Mouse (Mus musculus): ENCODE data around the gene N4bp3. TPM values are rescaled to one million over a fixed set of nuclear protein-coding genes. Genes with fewer than 3 reads are reported as not detected.
"Not testable (repeated sequence)": the region's sequence is repeated elsewhere in the genome, so short reads cannot be mapped to it uniquely, and the experiment has no call there.

Gene N4bp3
- polyA plus RNA-seq (2012; rRNA removed): 25.4 and 25.7 TPM in 2 replicates

DNA sequence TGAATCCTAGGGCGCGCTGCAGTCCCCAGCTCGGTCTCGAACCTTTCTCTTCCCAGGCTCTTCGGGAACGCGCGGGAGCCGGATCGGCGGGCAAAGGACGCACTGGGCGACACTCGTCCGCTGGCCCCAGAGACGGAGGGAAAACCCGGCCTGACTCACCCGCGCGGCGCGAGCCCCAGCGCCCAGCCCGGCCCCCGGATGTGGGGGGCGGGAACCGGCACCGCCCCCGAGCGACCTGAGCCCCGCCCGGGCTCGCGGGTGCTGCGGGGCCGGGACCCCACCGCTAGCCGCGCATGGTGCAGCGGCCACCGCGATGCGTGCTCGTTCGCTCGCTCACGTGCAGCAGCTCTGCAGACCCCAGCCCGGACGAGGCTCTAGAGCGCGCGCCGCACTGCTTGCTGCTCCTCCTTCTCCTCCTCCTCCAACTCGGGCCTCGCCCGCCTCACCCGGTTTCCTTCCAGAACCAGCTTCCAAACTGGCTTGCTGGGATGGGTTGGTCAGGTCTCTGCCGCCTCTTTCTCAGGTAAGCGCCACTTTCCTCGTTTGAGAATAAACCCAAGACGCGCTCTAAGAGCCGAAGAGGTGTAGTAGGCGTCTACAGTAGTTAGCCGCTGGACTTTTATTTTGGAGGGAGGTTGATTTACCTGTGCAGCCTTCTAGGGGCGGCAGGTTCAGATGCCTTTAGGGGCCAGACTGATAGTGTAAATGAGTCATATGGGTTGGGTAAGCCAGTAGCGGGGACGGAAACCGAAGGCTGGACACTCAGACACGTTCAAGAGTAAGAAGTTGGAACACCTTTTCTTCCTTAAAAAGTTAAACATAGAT lies at the start of gene N4bp3, which contains the start of gene D930048N14Rik:
Gene N4bp3, minus strand, starts transcription at position 152 of the 825 bp plus-strand sequence.
Gene D930048N14Rik, plus strand, starts transcription at position 264 of the 825 bp plus-strand sequence.
- DNase-seq (ENCODE audit: low read depth): no peak

DNA sequence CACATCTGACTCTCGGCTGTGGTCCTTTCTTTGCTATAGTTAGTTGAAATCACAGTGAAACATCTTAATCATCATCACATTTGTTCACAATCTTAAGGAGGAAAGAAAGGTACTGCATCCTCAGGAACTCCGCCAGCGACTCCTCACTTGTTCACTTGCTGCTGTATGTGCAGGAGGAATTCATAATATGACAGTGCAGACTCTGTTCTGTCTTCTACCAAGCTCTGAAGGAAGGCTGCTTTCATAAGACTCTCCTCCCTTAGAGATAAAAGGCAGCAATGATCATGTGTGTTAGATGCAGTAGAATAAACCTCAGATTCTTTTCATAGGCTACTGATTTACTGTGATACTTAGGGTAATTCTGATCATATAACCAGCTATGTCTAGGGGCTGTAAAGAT lies 44.3 kb upstream of the N4bp3 start:
- no peak for DNase-seq (ENCODE audit: low read depth)

DNA sequence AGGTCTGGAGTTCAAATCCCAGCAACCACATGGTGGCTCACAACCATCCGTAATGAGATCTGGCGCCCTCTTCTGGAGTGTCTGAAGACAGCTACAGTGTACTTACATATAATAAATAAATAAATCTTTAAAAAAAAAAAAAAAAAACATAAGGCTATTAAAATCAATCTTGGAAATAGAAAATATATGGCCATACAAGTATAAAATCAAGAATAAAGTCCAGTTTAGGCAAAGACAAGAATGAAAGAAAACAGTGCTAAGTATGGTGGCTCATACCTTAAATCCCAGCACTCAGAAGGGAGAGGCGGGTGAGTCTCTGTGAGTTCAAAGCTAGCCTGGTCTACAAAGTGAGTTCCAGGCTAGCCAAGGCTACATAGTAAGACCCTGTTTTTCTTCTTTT lies 40.0 kb upstream of the N4bp3 start:
- not testable (repeated sequence) for DNase-seq (ENCODE audit: low read depth)

DNA sequence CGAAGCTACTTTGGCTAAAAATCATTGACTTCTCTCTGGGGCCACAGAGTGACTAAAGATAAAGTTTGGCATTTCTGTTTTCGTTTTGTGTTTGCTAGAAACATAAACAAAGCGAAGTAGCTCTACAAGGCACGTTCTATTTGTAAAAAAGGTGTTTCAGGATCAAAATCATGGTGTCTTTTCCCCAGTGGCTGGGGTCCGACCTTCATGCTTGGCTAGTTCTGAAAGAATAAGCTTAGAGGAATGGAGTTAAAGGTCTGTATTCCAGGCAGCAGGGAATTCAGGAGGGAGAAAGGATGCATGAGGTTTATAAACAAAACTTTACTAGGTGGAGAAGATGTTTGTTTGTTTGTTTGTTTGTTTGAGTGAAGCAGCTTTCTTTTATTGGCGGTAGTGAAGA lies 38.7 kb upstream of the N4bp3 start:
- no peak for DNase-seq (ENCODE audit: low read depth)

DNA sequence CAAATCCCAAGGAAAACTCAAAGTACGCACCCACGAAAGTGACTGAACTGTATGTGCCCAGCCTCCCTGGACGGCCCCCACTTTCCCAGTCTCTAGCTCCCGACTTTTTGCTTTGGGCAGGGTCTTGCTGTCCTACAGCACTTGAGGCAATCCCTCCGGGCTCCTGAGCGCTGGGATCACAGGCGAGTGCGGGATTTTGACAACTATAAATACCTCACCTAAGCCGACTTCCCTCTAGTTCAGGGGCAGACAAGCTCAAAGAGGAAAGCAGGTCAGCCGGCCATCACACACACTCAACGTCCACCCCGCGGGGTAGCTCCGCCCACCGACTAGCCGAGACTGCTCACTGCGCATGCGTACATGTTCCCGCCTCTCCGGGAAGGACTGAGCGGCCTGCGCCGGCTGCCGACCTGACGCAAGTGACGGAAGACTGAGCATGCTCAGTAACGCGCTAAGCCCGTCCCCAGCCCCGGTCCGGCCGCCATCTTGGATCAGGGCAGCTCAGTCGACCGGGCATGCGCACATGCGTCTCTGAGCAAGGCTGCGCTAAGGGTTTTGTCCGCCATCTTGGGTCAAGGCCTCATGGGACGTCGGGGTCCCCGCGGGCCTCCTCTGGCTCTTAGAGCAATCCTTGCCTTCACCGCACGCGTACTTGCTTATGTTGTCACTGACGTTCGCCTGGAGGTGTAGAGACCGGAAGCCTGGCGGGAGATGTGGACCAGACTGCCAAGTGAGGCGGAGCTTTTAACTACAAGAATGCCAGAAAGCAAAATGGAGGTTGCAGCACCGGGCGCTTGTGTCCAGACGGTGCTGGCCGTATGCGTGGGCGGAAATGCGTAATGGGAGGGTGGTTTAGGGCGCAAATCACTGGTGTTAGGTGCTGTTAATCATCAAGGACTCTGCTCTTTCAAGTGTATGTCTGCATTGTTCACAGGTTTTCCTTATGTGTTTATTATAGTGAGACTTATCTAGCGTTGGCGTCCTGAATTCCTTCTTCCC lies 38.0 kb upstream of the N4bp3 start, which contains the start of gene 0610009B22Rik:
Gene 0610009B22Rik, minus strand, starts transcription at position 545 of the 999 bp plus-strand sequence.
- peak; percentile 91 for DNase-seq (ENCODE audit: low read depth)

DNA sequence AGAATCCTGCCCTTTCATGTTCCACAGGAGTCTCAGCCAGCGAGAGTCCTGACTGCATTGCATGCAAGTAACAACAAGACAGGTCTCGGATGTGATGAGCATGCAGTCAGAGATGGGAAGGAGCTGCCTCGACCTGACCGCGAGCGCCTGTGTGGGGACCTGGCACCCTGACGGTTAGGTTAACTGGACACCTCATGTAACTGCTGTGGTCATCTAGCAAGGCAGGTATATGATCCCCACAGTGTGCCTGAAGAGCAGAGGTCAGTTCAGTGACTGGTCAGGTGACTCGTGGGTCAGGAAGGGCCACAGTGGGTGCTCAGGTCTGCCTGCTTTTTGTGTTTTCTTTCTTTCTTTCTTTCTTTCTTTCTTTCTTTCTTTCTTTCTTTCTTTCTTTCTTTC lies 31.3 kb upstream of the N4bp3 start:
- DNase-seq (ENCODE audit: low read depth): no peak

DNA sequence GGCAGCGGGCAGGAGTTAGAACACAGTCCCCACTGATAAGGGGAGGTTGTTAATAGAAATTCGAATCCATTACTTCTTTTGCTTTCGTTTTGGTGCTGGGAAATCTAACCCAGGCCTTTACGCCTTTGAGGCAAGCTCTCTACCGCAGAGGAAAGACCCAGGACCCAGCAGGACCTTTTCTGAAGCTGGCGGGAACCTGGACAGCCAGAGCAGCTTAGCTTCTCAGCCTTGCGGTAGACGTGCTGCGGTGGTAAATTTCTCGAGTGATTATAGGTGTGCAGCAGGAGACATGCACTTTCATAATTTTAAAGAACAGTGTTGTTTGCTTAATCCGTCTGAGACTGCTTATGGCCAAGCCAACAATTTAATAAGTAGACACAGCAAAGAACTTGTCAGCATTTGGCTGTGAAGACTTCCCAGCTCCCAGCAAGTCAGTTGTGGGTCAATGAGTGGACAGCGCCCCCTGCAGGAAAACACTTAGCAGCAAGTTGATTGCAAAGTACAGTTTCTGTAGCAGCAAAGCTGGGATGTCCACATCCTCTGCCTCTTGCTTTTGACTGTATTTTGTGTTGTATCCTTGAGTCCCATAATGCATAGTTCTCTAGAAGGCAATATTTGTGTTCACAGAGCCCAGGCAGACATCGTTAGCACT lies 30.8 kb upstream of the N4bp3 start:
- no peak for DNase-seq (ENCODE audit: low read depth)

DNA sequence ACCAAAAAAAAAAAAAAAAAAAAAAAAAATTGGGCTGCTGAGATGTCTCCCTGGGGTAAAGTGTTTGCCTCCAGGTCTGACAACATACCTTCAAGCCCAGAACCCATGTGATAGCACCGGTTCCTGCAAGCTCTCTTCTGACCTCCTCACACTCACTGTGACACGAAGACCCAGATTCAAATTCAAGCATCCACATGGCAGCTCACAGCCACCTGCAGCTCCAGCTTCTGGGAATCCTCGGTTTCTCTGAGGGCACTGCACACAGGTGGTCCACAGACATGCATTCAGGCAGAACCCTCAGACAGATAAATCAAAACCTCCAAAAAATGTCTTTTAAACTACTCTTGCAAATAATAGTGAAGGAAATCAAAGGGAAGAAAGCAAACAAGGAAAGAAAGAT lies 28.8 kb upstream of the N4bp3 start:
- no peak for DNase-seq (ENCODE audit: low read depth)

DNA sequence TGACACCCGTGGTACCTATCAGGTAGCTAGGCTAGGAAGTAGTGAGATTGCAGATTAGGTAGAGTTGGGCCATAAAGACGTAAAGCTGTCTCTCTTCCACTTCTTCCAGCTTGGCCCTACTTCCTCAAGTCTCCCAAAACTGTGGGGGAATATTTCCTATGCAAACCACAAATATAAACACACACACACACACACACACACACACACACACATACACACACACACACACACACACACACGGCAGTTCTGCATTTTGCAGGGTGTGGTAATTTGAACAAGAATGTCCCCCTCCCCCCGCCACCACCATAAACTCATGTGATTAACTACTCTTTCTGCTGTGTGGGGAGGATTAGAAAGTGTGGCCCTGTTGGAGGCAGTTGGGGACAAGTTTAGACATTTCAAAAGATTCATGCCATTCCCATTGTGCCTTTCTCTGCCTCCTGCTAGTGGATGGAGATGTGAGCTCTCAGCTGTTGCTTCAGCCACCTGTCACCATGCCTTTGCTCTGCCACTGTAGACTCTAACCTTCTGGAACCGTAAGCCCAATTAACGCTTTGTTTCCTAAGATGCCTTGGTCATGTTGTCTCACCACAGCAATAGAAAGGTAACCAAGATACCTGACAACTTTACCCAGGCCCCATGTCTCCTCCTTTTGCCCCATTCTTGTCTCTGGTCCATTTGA lies 27.2 kb upstream of the N4bp3 start:
- DNase-seq (ENCODE audit: low read depth): no peak

DNA sequence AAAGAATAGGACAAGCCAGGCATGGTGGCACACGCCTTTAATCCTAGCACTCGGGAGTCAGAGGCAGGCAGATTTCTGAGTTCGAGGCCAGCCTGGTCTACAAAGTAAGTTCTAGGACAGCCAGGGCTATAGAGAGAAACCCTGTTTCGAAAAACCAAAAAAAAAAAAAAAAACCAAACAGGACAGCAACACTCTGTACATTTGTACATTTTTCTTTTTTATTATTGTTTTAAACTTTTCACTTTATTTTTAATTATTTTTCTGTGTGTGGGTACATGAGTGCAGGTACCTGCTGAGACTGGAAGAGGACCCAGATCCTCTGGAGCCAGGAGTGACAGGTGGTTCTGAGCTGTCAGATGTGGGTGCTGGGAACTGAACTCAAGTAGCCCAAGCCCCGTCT lies 24.7 kb upstream of the N4bp3 start:
- DNase-seq (ENCODE audit: low read depth): no peak

DNA sequence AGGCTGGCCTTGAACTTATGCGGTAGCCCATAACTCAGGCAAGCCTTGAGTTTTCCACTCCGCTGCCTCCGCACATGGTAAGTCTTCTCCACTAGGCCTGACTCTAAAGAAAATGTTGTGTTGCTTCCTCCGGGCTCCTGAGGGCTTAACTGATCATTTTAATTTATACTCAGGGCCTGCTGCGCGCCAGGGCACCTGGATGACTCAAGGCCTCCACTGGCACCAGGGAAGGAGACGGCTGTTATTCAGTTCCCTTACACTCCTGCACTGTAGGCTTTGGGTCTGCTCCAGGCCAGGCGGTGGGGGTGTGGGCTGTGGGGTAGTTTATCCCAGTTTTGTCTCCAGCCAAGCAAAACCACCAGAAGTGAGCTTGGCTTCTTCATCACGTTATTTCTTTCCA lies 22.6 kb upstream of the N4bp3 start:
- peak; percentile 88 for DNase-seq (ENCODE audit: low read depth)

DNA sequence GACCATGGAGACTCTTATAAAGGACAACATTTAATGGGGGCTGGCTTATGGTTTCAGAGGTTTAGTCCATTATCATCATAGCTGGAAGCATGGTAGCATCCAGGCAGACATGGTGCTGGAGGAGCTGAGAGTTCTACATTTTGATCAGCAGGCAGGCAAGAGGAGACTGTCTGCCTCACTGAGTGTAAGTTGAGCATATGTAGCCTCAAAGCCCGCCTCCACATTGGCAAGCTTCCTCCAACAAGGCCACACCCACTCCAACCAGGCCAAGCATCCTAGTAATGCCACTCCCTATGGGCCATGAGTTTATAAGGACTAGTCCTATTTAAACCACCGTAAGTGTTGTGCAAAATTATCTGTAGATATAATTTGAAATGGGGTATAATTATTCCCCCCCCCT lies 20.7 kb upstream of the N4bp3 start:
- DNase-seq (ENCODE audit: low read depth): no peak

DNA sequence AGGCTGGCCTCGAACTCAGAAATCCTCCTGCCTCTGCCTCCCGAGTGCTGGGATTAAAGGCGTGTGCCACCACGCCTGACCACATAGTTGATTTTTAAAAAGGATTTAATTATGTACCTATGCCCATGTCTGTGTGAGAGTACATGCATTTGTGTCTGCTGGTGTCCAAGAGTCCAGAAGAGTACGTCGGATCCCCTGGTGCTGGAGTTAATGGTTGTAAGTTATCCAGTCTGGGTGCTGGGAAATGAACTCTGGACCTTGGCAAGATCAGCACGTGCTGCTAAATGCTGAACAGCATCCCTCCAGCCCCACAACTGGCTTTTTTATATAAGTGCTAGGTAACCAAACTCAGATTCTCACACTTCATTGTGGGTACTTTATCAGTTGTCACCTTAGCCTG lies 20.2 kb upstream of the N4bp3 start:
- DNase-seq (ENCODE audit: low read depth): no peak

DNA sequence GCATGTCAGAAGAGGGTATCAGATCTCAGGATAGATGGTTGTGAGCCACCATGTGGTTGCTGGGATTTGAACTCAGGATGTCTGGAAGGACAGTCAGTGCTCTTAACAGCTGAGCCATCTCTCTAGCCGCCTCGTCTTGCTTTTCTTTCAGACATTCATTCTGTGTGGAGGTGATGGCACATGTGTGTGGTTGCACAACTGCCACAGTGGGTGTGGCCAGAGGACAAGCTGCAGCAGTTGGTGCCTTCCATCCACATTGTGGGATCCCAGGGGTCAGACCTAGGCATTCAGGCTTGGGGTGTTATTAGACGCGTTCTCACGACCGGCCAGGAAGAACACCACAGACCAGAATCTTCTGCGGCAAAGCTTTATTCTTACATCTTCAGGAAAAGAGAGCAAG lies 14.1 kb upstream of the N4bp3 start:
- not testable (repeated sequence) for DNase-seq (ENCODE audit: low read depth)

DNA sequence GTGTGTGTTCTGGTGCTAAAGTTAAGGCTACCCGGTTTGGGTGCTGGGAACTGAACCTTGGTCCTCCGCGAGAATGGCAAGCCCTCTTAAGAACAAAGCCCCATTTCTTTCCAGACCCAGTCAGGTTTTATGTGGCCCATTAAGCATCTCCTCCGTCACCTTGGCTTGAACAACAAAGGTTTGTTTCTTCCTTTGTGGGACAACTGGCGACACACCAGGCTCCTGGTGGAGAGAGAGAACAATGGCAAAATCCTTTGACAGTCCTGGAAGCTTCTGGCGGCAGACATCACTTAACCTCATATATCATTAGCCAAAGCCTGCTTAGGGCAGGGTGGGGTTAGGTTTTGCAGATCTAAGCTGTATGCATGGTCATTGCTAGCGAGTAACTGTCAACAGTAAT lies 12.0 kb upstream of the N4bp3 start:
- no peak for DNase-seq (ENCODE audit: low read depth)

DNA sequence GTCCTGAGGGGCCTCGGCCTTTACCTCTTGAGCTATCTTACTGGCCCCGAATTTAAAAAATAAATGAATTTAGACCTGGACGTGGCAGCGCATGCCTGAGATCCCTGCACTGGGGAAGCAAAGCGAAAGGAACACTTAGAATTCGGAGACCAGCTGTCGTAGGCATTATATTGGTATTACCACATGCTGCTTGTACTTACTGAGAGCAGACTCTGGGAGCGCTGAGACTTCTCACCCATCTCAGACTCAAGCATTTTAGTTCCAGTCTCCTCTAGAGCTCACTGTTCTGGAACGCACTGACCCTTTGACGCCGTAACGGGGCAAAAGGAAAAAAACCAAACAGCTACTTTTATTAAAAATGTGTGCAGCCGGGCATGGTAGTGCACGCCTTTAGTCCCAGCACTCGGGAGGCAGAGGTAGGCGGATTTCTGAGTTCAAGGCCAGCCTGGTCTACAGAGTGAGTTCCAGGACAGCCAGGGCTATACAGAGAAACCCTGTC lies 11.3 kb upstream of the N4bp3 start:
- DNase-seq (ENCODE audit: low read depth): no peak

DNA sequence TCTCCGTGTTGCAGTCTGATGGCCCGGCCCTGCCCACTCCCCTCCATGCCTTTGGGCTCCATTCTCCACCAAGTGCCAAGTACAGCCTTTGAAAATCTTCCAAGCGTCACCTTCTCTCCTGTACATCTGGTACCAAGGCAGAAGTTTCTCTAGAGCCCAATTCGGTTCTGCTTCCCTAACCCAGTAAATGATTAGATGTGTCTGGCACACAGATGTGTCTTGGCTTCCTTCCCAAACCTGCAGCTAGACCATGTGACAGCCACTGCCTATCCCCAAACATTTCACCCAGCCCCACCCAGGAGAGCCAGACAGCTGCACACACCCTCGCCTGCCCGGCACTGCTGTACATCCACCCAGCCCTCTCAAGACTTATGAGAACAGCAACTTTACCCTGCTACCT lies 8.1 kb upstream of the N4bp3 start:
- no peak for DNase-seq (ENCODE audit: low read depth)

DNA sequence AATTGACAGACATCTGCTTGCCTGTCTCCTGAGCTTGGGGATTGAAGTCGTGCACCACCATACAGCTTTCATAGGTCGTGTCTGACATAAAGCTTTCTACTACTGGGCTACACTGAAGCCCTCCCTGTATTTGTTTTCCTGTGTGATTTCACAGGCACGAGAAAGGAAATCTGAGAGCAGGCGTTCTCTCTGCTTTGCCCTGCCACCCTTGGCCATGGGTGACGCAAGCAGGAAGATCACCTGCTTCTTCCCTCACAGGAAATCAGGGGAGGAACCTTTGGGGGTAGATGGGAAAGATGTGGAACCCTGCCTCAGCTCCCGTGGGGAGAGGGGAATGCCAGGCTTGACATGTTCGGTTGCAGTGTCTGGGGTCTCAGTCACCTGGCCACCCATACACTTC lies 7.6 kb upstream of the N4bp3 start:
- DNase-seq (ENCODE audit: low read depth): no peak

DNA sequence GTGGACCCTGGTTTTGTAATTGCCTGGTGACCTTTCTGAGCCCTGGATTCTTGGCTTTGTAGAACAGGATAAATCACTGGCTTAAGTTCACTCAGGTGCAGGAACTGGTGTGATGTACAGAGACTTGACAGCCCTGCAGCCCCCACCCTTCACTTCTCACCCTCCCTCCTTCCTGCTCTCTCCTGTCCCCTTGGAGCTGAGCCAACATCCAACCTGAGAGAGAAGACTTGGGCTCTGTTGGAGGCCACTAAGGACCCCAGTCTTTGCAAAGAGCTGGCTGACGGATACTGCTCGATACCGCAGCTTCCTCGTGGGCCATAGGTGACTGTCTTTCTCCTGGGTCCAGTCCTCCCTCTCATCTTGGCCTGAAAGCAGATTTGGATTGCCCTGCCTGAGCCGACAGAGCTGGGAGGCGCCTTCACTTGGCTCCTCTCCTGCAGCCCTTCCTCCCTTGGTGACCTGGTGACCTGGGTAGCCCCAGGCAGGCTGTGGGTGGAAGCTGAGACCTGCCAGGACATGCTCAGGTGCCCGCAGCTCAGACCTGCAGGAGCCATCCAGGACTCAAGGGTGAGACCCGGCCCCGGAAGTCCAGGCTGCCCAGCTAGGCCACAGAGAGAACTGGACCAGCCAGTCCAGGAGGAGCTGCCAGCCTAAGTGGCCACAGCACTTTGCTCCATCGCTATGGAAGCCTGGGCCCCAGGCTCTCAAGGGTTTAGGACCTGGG lies 6.3 kb upstream of the N4bp3 start:
- DNase-seq (ENCODE audit: low read depth): no peak

DNA sequence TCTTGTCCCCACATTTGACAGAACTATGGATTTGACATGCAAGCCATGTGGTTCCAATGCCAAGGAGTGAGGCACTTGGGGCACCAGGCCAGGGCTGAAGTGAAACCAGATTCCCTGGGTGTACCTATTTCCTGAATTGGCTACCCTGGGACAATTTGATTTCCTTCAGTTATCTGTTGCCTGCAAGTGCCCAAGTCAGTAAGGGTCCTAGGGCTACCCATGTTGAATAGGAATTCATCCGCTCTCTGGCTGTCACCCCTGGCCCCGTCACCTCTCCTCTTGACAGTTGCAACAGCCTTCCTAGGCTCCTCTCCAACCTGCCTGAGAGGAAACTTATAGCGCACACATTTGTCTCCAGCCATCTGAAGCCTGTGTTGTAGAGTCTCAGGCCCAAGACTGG lies 4.2 kb upstream of the N4bp3 start:
- no peak for DNase-seq (ENCODE audit: low read depth)

DNA sequence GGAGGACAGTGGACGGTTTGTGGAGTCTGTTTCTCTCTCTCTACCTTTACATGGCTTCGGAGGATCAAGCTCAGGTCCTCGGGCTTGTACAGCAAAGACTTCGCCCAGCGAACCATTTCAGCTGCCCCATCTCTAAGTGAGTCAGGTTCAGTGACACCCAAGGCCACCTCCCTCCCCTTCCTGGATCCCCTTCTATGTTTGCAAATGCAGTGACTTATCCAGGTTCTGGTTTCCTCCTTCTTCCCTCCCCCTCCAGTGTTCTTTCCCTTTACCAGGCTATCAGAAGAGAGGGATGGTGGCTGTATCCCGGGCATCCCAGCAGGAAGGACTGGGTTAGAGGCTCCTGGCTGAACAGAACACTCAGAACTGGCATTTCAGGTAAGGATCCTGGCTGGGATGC lies 3.1 kb upstream of the N4bp3 start:
- DNase-seq (ENCODE audit: low read depth): no peak
